Mouse (Mus musculus): Measurements from ENCODE around the gene Ciao1. TPM values are rescaled to one million over a fixed set of nuclear protein-coding genes. Genes with fewer than 3 reads are reported as not detected.

The Ciao1 gene
- total and polyA plus RNA-seq, 3 experiments, result 83.8 to 86.3 TPM; not detected in 1

DNA sequence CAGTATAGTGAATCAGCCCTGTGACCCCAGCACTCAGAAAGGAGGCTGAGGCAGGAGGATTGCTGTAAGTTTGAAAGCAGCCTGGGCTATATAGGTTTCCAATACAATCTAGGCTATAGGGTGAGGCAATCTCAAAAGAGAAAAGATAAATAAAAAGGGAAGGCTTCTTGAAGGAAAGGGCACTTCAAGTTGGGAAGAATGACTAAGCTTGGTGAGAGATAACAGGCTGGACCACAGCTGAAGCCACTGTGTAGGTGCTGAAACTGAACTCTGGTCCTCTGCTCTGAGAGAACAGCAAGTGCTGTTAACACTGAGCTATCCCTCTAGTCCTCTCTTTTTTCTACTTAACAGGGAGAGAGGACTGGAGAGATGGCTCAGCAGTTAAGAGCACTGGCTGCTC lies 14.9 kb upstream of the Ciao1 start (continued):
- TF ChIP-seq SIN3A (IDR thresholded peaks at IDR 0.05; ENCODE audit: low read length) (0 out of 2 replicates have a peak, but pooled peaks have one; percentile 30), MYC (IDR thresholded peaks at IDR 0.05; ENCODE audit: low read depth, low read length) (no peak), GATA1 (IDR thresholded peaks at IDR 0.05; ENCODE audit: low read depth, low read length) (peak; percentile 64; the same call in 1 of the 2 replicates), NRF1 (IDR thresholded peaks at IDR 0.05; ENCODE audit: insufficient read depth, low read depth, low read length, poor library complexity, severe bottlenecking) (no peak), ETS1 (IDR thresholded peaks at IDR 0.05; ENCODE audit: low read depth, low read length) (0 out of 2 replicates have a peak, but pooled peaks have one; percentile 10), UBTF (IDR thresholded peaks at IDR 0.05; ENCODE audit: borderline replicate concordance, insufficient read depth, low read depth, low read length) (no peak), SMC3 (IDR thresholded peaks at IDR 0.05; ENCODE audit: low read depth, low read length) (no peak), ZNF384 (IDR thresholded peaks at IDR 0.05; ENCODE audit: low read depth, low read length) (no peak), CHD2 (IDR thresholded peaks at IDR 0.05; ENCODE audit: low read length) (no peak), EP300 (IDR thresholded peaks at IDR 0.05; ENCODE audit: low read depth in 1 of 2, low read length in 2 of 2) (peak; percentile 11 to 55; a peak in 2 of 4 replicates), MAFK (IDR thresholded peaks at IDR 0.05; ENCODE audit: borderline replicate concordance, low read depth, low read length) (no peak), MAZ (IDR thresholded peaks at IDR 0.05; ENCODE audit: low read depth, low read length) (no peak), TAL1 (IDR thresholded peaks at IDR 0.05; ENCODE audit: low read length) (no peak)

DNA sequence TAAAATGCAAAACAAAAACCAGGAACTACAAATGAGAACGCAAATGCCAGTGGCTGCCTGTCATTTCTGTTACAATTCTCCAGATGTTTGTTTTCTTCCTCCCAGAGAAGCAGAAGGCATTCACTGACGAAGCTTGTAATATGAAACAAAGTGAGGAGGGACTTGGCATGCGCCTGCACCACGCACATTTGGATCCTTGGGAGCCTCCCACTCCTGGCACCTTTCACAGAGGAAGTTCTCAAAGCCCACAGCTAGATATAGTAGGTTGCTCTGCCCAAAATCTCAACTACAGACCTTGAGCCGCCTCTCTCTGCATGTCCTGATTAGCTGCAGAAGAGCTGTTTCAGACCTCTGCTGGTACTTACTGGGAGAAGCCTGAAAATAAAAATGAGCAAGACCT lies 11.7 kb upstream of the Ciao1 start:
- no peaks in the 10 kb centered on the region for H3K27me3 ChIP-seq (ENCODE audit: control insufficient read depth in 1 of 2, insufficient read depth in 2 of 2, low read length in 2 of 2)
- H3K79me2 ChIP-seq (ENCODE audit: control insufficient read depth, insufficient read depth, low read length, poor library complexity), result no peaks in the 10 kb centered on the region
- no peak overlapping the region for H3K4me3 ChIP-seq (ENCODE audit: control insufficient read depth in 1 of 2, insufficient read depth in 1 of 2, low read depth in 2 of 2, low read length in 2 of 2)
- peaks cover 0 to 4% of the 10 kb centered on the region in 2 experiments; a peak in 3 of 4 replicates for H3K36me3 ChIP-seq (ENCODE audit: control insufficient read depth in 1 of 2, insufficient read depth in 2 of 2, low read length in 2 of 2)
- TF ChIP-seq ZC3H11A (IDR thresholded peaks at IDR 0.05; ENCODE audit: low read depth, low read length) (no peak), GATA1 (IDR thresholded peaks at IDR 0.05; ENCODE audit: low read depth, low read length) (no peak), CTCF (IDR thresholded peaks at IDR 0.05 in 2 of 3, conservative IDR thresholded peaks at IDR 0.05 in 1 of 3; ENCODE audit: control insufficient read depth in 1 of 3, insufficient read depth in 1 of 3, low read depth in 2 of 3, low read length in 3 of 3, poor library complexity in 1 of 3, severe bottlenecking in 1 of 3) (no peak), KAT2A (conservative IDR thresholded peaks at IDR 0.05; ENCODE audit: low read depth, low read length) (no peak), MAFK (IDR thresholded peaks at IDR 0.05; ENCODE audit: borderline replicate concordance, low read depth, low read length) (no peak), MEF2A (IDR thresholded peaks at IDR 0.05; ENCODE audit: extremely low read depth, insufficient replicate concordance, low read depth, low read length, poor library complexity, severe bottlenecking) (no peak), HCFC1 (IDR thresholded peaks at IDR 0.05; ENCODE audit: low read depth, low read length) (no peak), GABPA (IDR thresholded peaks at IDR 0.05; ENCODE audit: low read depth, low read length) (no peak), POLR2A (IDR thresholded peaks at IDR 0.05; ENCODE audit: control insufficient read depth in 1 of 2, insufficient read depth in 1 of 2, low read depth in 1 of 2, low read length in 2 of 2, poor library complexity in 1 of 2) (no peak), POLR2AphosphoS2 (IDR thresholded peaks at IDR 0.05; ENCODE audit: low read length) (no peak), SIN3A (IDR thresholded peaks at IDR 0.05; ENCODE audit: low read length) (no peak), USF1 (IDR thresholded peaks at IDR 0.05; ENCODE audit: low read depth, low read length) (no peak), POLR2AphosphoS5 (IDR thresholded peaks at IDR 0.05; ENCODE audit: borderline replicate concordance, low read depth, low read length) (no peak), TCF12 (IDR thresholded peaks at IDR 0.05; ENCODE audit: low read depth, low read length) (no peak)
- no peaks in the 10 kb centered on the region for H3K9me3 ChIP-seq (replicated peaks; ENCODE audit: insufficient read depth, low read length)
- H3K27ac ChIP-seq (ENCODE audit: control insufficient read depth, low read depth, low read length), result no peak overlapping the region
- no peaks in the 10 kb centered on the region; a peak in 2 of 4 replicates for H3K4me1 ChIP-seq (ENCODE audit: control insufficient read depth in 1 of 2, insufficient read depth in 2 of 2, low read length in 2 of 2)
- no peak for DNase-seq (ENCODE audit: low read depth, low spot score)
- no peak overlapping the region for H3K9ac ChIP-seq (ENCODE audit: control insufficient read depth, low read depth, low read length, poor library complexity, severe bottlenecking)
